Mouse (Mus musculus): ENCODE measurements around the gene Tgfbr1. TPM values are rescaled to one million over a fixed set of nuclear protein-coding genes. Genes with fewer than 3 reads are reported as not detected.

The Tgfbr1 gene
- total RNA-seq, 1 experiment from 2014 or later = 47.7 TPM

DNA sequence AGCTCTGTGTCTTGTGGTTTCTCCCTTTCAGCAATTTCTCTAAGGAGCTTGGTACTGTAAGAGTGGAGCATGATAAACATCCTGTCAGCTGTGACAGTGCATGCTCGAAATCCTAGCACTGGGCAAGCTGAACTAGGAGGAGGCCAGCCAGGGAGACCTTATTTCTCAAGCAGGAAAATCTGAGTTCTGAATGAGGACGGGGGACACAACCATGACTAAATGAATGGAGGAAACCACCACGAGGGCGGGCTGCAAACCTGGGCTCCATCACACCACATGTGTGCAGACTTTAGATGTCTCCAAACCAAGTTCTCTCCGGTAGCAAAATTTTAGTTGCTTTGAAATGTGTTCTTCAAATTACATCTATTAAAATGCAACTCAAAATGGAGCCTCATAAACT, 96.1 kb downstream of the Tgfbr1 start:
- no peak for ATAC-seq (ENCODE audit: extremely low read depth, insufficient number of reproducible peaks, low FRiP score, poor library complexity, severe bottlenecking)

DNA sequence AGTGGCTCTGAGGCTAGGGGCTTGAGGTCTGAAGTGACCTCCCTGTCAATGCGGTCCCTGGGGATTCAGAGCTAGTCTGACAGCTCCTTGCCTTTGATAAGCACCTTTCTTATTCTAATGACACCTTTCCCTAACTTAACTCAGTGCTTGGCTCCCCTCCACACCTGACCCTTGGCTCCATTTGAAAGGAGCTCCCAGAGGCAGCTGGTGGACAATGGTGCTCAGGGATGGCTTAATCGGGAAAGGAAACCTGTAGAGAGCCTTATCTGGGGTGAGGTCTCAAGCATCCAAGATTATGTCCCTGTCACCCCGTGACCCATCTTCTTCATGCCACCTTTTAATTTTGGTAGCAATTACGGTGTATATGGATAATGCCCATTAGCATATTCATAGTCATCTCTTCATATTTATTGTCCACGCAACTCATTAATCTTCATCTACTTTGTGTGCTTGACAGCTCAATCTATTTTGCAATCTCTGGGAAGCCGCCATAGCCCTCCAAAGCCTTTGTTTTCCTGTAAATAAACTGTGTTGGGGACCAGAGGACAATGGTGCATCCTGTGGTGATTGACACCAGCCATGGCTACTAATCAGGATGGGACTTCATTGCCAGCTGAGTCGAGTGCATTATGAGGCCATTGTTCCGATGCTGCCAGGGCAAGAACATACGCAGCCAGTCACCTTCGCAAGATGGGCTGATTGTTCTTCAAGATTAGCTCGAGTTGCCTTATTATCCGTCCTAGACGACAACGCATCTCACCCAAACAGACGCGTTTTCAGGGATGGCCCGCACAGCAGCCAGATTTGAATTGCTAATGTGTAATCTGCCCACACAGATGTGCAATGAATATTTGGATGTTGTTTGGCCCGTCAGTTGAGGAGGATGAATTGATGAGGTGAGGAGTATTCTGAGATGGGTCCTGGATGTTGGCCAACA, 96.8 kb downstream of the Tgfbr1 start:
- no peak for ATAC-seq (ENCODE audit: extremely low read depth, insufficient number of reproducible peaks, low FRiP score, poor library complexity, severe bottlenecking)

Other genes starting within 250 kb of the Tgfbr1 start
- 0.25 TPM in 1 of 2 replicates, not detected in the other for gene Col15a1, start 145.1 kb upstream of the Tgfbr1 start, total RNA-seq (2017)
- gene Alg2, start 121.1 kb downstream of the Tgfbr1 start, total RNA-seq (2017) = 12.2 and 15.2 TPM in 2 replicates
- gene Sec61b, start 121.4 kb downstream of the Tgfbr1 start, total RNA-seq (2017) = 57.4 and 68.0 TPM in 2 replicates